In genomic region chr17:9776286-9777016, GRCm38 (mm10) we compare ENCODE assay signal across 10 mouse cellular contexts.
A peak's percentile ranks its signal among the peaks of the same experiment; 100 is the strongest.
DNase-seq lines count a peak whose midpoint lies in the region; ATAC-seq lines count a peak whose summit lies in the region.
"Had no signal": no experiment of that assay in that cellular context is flagged by ENCODE, and none has a peak within 500 bp of the region (broad histone marks: within the 10 kb centered on the region; RNA-seq: fewer than 3 reads in every experiment).

No protein-coding gene starts in this region.

- no peaks in the 10 kb centered on the region for H3K79me2 ChIP-seq in macrophage (ENCODE audit: inconsistent target)

- DNase-seq in layer of hippocampus, adult 9-11 months, result peak; percentile 68
- DNase-seq in layer of hippocampus, adult 9-10 months (ENCODE audit: low spot score), result no peak
- peak; percentile 93 for DNase-seq in forebrain, embryonic 14.5 days (ENCODE audit: low spot score)
- peak; percentile 37 to 64 for DNase-seq in right cerebral cortex, postnatal 36 days (ENCODE audit: low spot score in 2 of 2)
- DNase-seq in thymus, postnatal 14 days, result no peak
- DNase-seq in urinary bladder, postnatal 4 days (ENCODE audit: low spot score in 2 of 2), result no peak
- DNase-seq in adipocyte (ENCODE audit: low spot score), result no peak
- DNase-seq: cerebellum, adult 11 months had no signal

- no peaks in the 10 kb centered on the region for H3K27me3 ChIP-seq in forebrain, embryonic 14.5 days (replicated peaks; ENCODE audit: control insufficient read depth, insufficient read depth, low read length)
- H3K27me3 ChIP-seq: megakaryocyte, embryonic 14.5 days had no signal

- 16% methylated on average over 7 of the region's 9 CpGs for WGBS in forebrain, embryonic 14.5 days
- WGBS in macrophage (ENCODE audit: missing documents), result 81% methylated on average over 6 of the region's 9 CpGs

- no peaks in the 10 kb centered on the region for H3K9me3 ChIP-seq in forebrain, embryonic 14.5 days (replicated peaks; ENCODE audit: control insufficient read depth, low read length)
- H3K9me3 ChIP-seq: megakaryocyte, embryonic 14.5 days had no signal

- H3K9ac ChIP-seq in forebrain, embryonic 14.5 days (ENCODE audit: low read length), result no peak overlapping the region

- H3K4me1 ChIP-seq in forebrain, embryonic 14.5 days (ENCODE audit: control insufficient read depth, insufficient read depth, low read length), result peaks cover 22% of the 10 kb centered on the region

- H3K27ac ChIP-seq in forebrain, embryonic 14.5 days (ENCODE audit: low read depth, low read length), result peak overlapping the region; percentile 84
- H3K27ac ChIP-seq in macrophage, result peak overlapping the region; percentile 65; the same call in 1 of the 2 replicates

- H3K4me2 ChIP-seq in forebrain, embryonic 14.5 days (ENCODE audit: low read length), result peak overlapping the region; percentile 23

- ATAC-seq in forebrain, embryonic 14.5 days, result peak; percentile 85

- no peak overlapping the region for H3K4me3 ChIP-seq in forebrain, embryonic 14.5 days (ENCODE audit: low read depth, low read length)
- H3K4me3 ChIP-seq in macrophage (ENCODE audit: inconsistent target), result no peak overlapping the region

- H3K36me3 ChIP-seq in forebrain, embryonic 14.5 days (ENCODE audit: control insufficient read depth, insufficient read depth, low read length), result no peaks in the 10 kb centered on the region
- no peaks in the 10 kb centered on the region for H3K36me3 ChIP-seq in macrophage (ENCODE audit: inconsistent target)

Comparison
In these comparisons a context has a peak if more than half of its experiments do, and no peak if none do; other contexts are left out.
1. DNase-seq: peak in layer of hippocampus, adult 9-11 months (single experiment), forebrain, embryonic 14.5 days (single experiment) and right cerebral cortex, postnatal 36 days (2 of 2); none in layer of hippocampus, adult 9-10 months (single experiment), thymus, postnatal 14 days (single experiment), urinary bladder, postnatal 4 days (0 of 2) and adipocyte (single experiment).